Mouse (Mus musculus) brain, embryonic 14.5 days (tissue): ENCODE results near the gene Pck2.

ENCODE experiments used
- CTCF ChIP-seq: fragments of 200-500 bp; IDR thresholded peaks from 2 replicates; pipeline ENCODE4 v1.5.1; 2012; ENCODE audit warnings: inconsistent platforms, mild to moderate bottlenecking, moderate library complexity, borderline replicate concordance; ENCODE audit not compliant: insufficient read depth, insufficient read length; ENCODE audit errors: extremely low read depth
- POLR2A ChIP-seq: fragments of 200-500 bp; IDR thresholded peaks from 2 replicates; pipeline ENCODE4 v1.6.1; 2012; ENCODE audit warnings: mild to moderate bottlenecking, inconsistent platforms, borderline replicate concordance; ENCODE audit not compliant: poor library complexity, insufficient read depth, insufficient read length, severe bottlenecking; ENCODE audit errors: extremely low read depth

DNA sequence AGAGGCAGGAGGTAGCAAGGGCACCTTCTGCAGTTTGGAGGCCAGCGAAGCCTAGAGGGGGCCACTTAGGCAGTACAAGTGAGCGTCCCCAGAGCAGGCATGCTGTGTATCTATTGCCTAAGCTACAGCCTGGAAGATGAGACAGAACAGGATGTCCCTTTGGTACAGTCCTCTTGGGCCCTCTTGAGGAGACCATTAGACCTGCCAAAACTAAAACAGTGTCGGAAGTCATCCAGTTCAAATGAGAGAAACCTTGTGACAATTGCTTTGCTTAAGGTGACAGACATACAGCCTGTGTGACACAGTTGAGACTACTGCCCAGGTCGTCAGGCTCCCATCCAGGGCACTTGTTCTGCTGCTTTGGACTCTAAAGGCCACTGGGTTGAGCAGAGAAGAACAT lies 20.5 kb upstream of the Pck2 start:
- TF ChIP-seq CTCF (no peak), POLR2A (no peak)
